Mouse (Mus musculus) intestine, postnatal 0 days (tissue): Measurements from ENCODE around the gene Abt1. TPM values are rescaled to one million over a fixed set of nuclear protein-coding genes. Genes with fewer than 3 reads are reported as not detected.
A peak's percentile ranks its signal among the peaks of the same experiment; 100 is the strongest.

ENCODE experiments used
- ATAC-seq: fragments of 200-750 bp; cut with Nextera tagmentation; 2 replicates; pipeline ENCODE4 v1.8.0; 2017; ENCODE audit warnings: mild to moderate bottlenecking, moderate TSS enrichment, moderate library complexity
- H3K27ac ChIP-seq: fragments of 300-500 bp; sonication (generic); 2 replicates; pipeline ENCODE4 v1.5.1; 2014; ENCODE audit warnings: mild to moderate bottlenecking, low read depth, low read length, moderate library complexity
- H3K27me3 ChIP-seq: fragments of 300-500 bp; sonication (generic); replicated peaks from 2 replicates; pipeline ENCODE4 v1.6.1; 2014; ENCODE audit warnings: low read length, mixed read lengths; ENCODE audit not compliant: control insufficient read depth, insufficient read depth
- H3K36me3 ChIP-seq: fragments of 300-500 bp; sonication (generic); 2 replicates; pipeline ENCODE4 v1.6.1; 2014; ENCODE audit warnings: mild to moderate bottlenecking, moderate library complexity; ENCODE audit not compliant: control insufficient read depth, insufficient read depth
- H3K4me1 ChIP-seq: fragments of 300-500 bp; sonication (generic); replicated peaks from 2 replicates; pipeline ENCODE4 v1.6.1; 2014; ENCODE audit warnings: antibody characterized with exemption, low read length, mixed read lengths; ENCODE audit not compliant: control insufficient read depth, insufficient read depth
- H3K4me2 ChIP-seq: fragments of 300-500 bp; sonication (generic); replicated peaks from 2 replicates; pipeline ENCODE4 v1.6.1; 2014; ENCODE audit warnings: low read depth, mild to moderate bottlenecking, moderate library complexity
- H3K4me3 ChIP-seq: fragments of 300-500 bp; sonication (generic); 2 replicates; pipeline ENCODE4 v1.5.1; 2014; ENCODE audit warnings: low read depth, low read length
- H3K9ac ChIP-seq: fragments of 300-500 bp; sonication (generic); 2 replicates; pipeline ENCODE4 v1.6.1; 2014; ENCODE audit warnings: mild to moderate bottlenecking, low read depth, low read length
- H3K9me3 ChIP-seq: fragments of 300-500 bp; sonication (generic); 2 replicates; pipeline ENCODE4 v1.6.1; 2016; ENCODE audit warnings: mixed run types; ENCODE audit not compliant: control insufficient read depth
- CTCF ChIP-seq: sonication (generic); IDR thresholded peaks from 2 replicates; pipeline ENCODE4 v1.5.1; 2016; ENCODE audit warnings: low read depth, mild to moderate bottlenecking, control low read depth, antibody characterized with exemption, moderate library complexity
- WGBS: fragments of 180-500 bp; shearing (Covaris S2); extraction: QIAGEN DNeasy Blood & Tissue Kit; methylation state at CpG from one replicate; pipeline ENCODE4 v1.1.7; 2014; 5-methylcytosine and 5-hydroxymethylcytosine counted together
- polyA plus RNA-seq: library from polyadenylated mRNA; unstranded; fragments of >200 nt; fragmentation: Nextera tagmentation; extraction: Ambion mirVana; gene quantifications from 2 replicates; pipeline ENCODE4 v1.2.1, GENCODE M21; 2015

Gene Abt1
- polyA plus RNA-seq, 1 experiment from 2014 or later = 5.1 TPM

DNA sequence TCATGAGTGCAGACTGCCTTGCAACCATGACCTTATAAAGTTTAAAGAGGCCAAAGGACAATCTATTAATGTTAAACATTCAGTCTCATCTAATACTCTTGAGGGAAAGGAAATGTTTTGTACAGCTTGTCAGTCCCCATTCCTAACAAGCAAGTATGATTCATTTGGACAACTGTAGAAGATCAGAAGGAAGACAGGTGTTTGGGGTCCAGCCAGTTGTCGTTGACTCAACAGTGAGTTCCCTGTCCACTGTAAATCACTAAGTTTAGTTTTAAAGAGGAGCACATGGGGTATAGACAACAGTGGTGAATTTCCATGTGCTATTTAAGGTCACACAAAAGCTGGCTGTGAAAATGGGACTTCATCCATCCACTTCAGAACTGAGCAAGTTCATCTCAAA, 51.2 kb downstream of the Abt1 start:
- H3K9me3 ChIP-seq = no peaks in the 10 kb centered on the region
- WGBS = 67% methylated on average over 1 of the region's 1 CpGs
- H3K36me3 ChIP-seq = no peaks in the 10 kb centered on the region
- no peak overlapping the region for H3K4me2 ChIP-seq
- H3K9ac ChIP-seq = no peak overlapping the region
- H3K27ac ChIP-seq = no peak overlapping the region
- no peak overlapping the region for H3K4me3 ChIP-seq
- no peak for ATAC-seq
- H3K27me3 ChIP-seq = no peaks in the 10 kb centered on the region
- TF ChIP-seq CTCF = no peak
- H3K4me1 ChIP-seq = no peaks in the 10 kb centered on the region

DNA sequence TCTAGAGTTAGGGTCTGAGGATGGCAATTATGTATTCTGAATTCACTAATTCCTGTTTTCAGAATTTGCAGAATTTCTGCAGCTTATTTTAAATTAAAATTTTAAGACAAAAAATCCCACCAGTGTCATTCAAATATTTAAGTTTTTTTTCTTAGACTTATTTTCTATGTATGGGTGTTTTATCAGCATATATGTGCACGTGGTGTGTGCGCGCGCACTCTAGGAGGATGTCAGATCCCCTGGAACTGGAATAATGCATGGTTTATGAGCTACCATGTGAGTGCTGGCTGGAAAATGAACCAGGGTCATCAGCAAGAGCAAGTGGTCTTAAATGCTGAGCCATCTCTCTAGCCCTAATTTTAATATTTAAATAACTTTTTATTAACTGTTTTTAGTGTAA, 53.6 kb downstream of the Abt1 start:
- Histone ChIP-seq H3K27me3 (no peaks in the 10 kb centered on the region), H3K9me3 (no peaks in the 10 kb centered on the region), H3K4me3 (no peak overlapping the region), H3K27ac (no peak overlapping the region), H3K36me3 (no peaks in the 10 kb centered on the region), H3K4me2 (no peak overlapping the region), H3K4me1 (no peaks in the 10 kb centered on the region), H3K9ac (no peak overlapping the region)
- no peak for TF ChIP-seq CTCF
- WGBS = 94% methylated on average over 4 of the region's 4 CpGs
- no peak for ATAC-seq

DNA sequence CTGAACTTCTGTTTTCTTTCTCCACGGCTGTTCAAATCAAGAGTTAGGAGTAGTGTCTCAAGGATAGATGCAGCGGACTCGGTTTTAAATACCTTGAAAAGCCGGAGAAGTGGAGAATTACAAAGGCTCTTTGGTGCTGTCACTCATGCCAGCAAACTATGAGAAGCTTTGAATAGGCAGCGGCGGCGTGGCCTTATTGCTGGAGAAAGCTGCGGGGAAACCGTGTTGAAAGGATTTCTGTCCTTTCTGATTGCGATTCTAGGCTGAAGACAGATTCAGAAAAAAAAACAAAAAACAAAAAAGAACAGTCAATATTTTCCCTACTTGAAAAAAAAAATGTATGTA, 54.3 kb downstream of the Abt1 start:
- Histone ChIP-seq H3K36me3 (no peaks in the 10 kb centered on the region), H3K27me3 (no peaks in the 10 kb centered on the region), H3K4me2 (peak overlapping the region; percentile 81), H3K4me3 (peak overlapping the region; percentile 88), H3K9me3 (no peaks in the 10 kb centered on the region), H3K9ac (peak overlapping the region; percentile 66), H3K27ac (peak overlapping the region; percentile 75), H3K4me1 (no peaks in the 10 kb centered on the region)
- 0% methylated on average over 10 of the region's 10 CpGs for WGBS
- ATAC-seq = peak; percentile 44
- no peak for TF ChIP-seq CTCF

DNA sequence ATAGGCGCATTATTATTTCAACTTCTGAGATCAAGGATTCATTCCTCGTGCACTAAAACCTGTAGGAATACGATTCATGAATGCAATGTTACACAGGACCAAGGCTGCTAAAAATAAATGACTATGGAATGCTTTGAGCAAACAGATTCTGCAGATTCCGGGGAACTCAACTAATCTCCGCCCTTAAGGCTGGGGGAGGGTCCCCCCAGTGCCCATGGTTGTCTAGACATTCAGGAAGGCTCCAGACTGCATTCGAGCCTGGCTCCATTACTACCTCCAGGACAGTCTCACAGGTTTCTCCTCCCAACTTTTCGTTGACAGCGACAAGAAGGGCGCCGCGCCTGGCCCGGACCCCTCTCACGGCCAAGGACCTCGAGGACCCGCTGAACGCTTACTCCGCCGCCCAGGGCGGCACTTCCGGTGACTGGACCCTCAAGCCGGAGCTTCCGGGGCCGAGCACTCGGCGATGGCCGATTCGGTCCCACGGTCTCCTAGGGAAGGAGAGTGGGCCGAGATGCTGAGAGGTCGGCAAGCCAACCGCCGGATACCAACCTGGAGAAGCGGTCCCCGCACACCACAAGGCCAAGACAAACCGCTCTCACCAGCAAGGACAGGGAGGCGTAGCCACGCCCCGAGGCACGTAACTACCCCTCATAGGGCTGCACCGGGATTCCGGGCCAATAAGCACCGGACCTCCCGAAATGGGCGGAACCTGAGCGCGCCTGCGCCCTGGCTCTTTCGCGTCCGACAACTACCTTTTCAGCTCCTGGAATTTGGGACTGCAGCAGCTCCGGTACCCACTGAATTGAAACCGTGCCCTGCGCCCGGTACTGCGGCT, 54.9 kb downstream of the Abt1 start, which contains the start of gene Zfp322a:
TSS of gene Zfp322a (minus strand) at position 626 of the 838 bp plus-strand sequence.
- Histone ChIP-seq H3K9ac (peak within 1 kb of the TSS; percentile 66), H3K4me1 (no peaks in the 10 kb centered on the region), H3K9me3 (no peaks in the 10 kb centered on the region), H3K27ac (peak within 1 kb of the TSS; percentile 75), H3K4me2 (peak within 1 kb of the TSS; percentile 81), H3K4me3 (peak within 1 kb of the TSS; percentile 88), H3K27me3 (no peaks in the 10 kb centered on the region), H3K36me3 (no peaks in the 10 kb centered on the region)
- under 1% methylated on average over 55 of the region's 55 CpGs for WGBS
- ATAC-seq = peak; percentile 99
- no peak for TF ChIP-seq CTCF

Other genes starting within 250 kb of the Abt1 start
- not detected in 2 replicates for gene Vmn1r220, start 235.9 kb downstream of the Abt1 start, polyA plus RNA-seq
- gene Vmn1r221, start 209.7 kb downstream of the Abt1 start, polyA plus RNA-seq = not detected in 2 replicates
- gene Vmn1r222, start 187.9 kb downstream of the Abt1 start, polyA plus RNA-seq = not detected in 2 replicates
- gene Vmn1r223, start 176.7 kb downstream of the Abt1 start, polyA plus RNA-seq = not detected in 2 replicates
- gene Zfp322a, start 54.7 kb downstream of the Abt1 start, polyA plus RNA-seq = 15.6 and 17.2 TPM in 2 replicates
- gene Btn1a1, start 42.0 kb upstream of the Abt1 start, polyA plus RNA-seq = not detected in 2 replicates
- gene Btn2a2, start 65.0 kb upstream of the Abt1 start, polyA plus RNA-seq = not detected in 2 replicates
- 6.1 and 8.1 TPM in 2 replicates for gene Hist1h4h, start 107.2 kb upstream of the Abt1 start, polyA plus RNA-seq
- 2.7 and 3.0 TPM in 2 replicates for gene Hist1h2af, start 110.0 kb upstream of the Abt1 start, polyA plus RNA-seq
- 1.2 and 2.1 TPM in 2 replicates for gene Hist1h3g, start 111.6 kb upstream of the Abt1 start, polyA plus RNA-seq
- 0.18 and 0.23 TPM in 2 replicates for gene Hist1h2bh, start 119.5 kb upstream of the Abt1 start, polyA plus RNA-seq
- 0.37 TPM in 1 of 2 replicates, not detected in the other for gene Hist1h3f, start 120.2 kb upstream of the Abt1 start, polyA plus RNA-seq
- 0.46 TPM in 1 of 2 replicates, not detected in the other for gene Hist1h4f, start 127.8 kb upstream of the Abt1 start, polyA plus RNA-seq
- 0.13 and 0.21 TPM in 2 replicates for gene Hist1h1d, start 129.4 kb upstream of the Abt1 start, polyA plus RNA-seq
- 2.2 and 2.4 TPM in 2 replicates for gene Hist1h3e, start 138.5 kb upstream of the Abt1 start, polyA plus RNA-seq
- 17.7 and 24.0 TPM in 2 replicates for gene Hist1h2ae, start 147.4 kb upstream of the Abt1 start, polyA plus RNA-seq
- gene Hist1h2bg, start 147.5 kb upstream of the Abt1 start, polyA plus RNA-seq = 3.1 and 4.4 TPM in 2 replicates
- gene Hist1h2bf, start 150.3 kb upstream of the Abt1 start, polyA plus RNA-seq = 0.64 and 1.3 TPM in 2 replicates
- 0.97 and 1.3 TPM in 2 replicates for gene Hist1h2ad, start 150.5 kb upstream of the Abt1 start, polyA plus RNA-seq
- 1.6 and 2.3 TPM in 2 replicates for gene Hist1h3d, start 151.9 kb upstream of the Abt1 start, polyA plus RNA-seq
- 34.7 and 35.3 TPM in 2 replicates for gene Hist1h4d, start 157.7 kb upstream of the Abt1 start, polyA plus RNA-seq
- 0.30 and 0.46 TPM in 2 replicates for gene Hist1h2be, start 197.3 kb upstream of the Abt1 start, polyA plus RNA-seq
- 6.8 and 6.9 TPM in 2 replicates for gene Hist1h1e, start 198.7 kb upstream of the Abt1 start, polyA plus RNA-seq